Mouse (Mus musculus) megakaryocyte, embryonic 14.5 days (primary cell): ENCODE measurements around the gene Ski. TPM values are rescaled to one million over a fixed set of nuclear protein-coding genes. Genes with fewer than 3 reads are reported as not detected.

ENCODE experiments used
- H3K27me3 ChIP-seq: replicated peaks from 2 replicates; pipeline ENCODE3; 2012; ENCODE audit warnings: inconsistent platforms
- H3K36me3 ChIP-seq: replicated peaks from 2 replicates; pipeline ENCODE3; 2012; ENCODE audit warnings: low read length, inconsistent platforms, mixed read lengths
- H3K4me1 ChIP-seq: 2 replicates; pipeline ENCODE4 v1.6.1; 2012; ENCODE audit warnings: inconsistent platforms
- H3K4me3 ChIP-seq: replicated peaks from 2 replicates; pipeline ENCODE3; 2012; ENCODE audit warnings: moderate library complexity, mild to moderate bottlenecking, inconsistent platforms
- H3K9me3 ChIP-seq: 2 replicates; pipeline ENCODE4 v1.6.1; 2012; ENCODE audit warnings: inconsistent platforms
- FLI1 ChIP-seq: IDR thresholded peaks from 2 replicates; pipeline ENCODE4 v1.6.1; 2012; ENCODE audit warnings: low read length, inconsistent platforms, mixed read lengths
- GATA1 ChIP-seq: IDR thresholded peaks from 3 replicates; pipeline ENCODE4 v1.6.1; 2012; ENCODE audit warnings: mixed read lengths, low read length, inconsistent platforms, borderline replicate concordance
- polyA plus RNA-seq: library from polyadenylated mRNA; stranded (reverse); fragments of >175 nt; gene quantifications from 2 replicates; pipeline ENCODE4 v1.2.3, GENCODE M21; 2012; ENCODE audit warnings: low replicate concordance; ENCODE audit not compliant: insufficient read depth

Gene Ski
- polyA plus RNA-seq, 1 experiment: 31.5 TPM

DNA sequence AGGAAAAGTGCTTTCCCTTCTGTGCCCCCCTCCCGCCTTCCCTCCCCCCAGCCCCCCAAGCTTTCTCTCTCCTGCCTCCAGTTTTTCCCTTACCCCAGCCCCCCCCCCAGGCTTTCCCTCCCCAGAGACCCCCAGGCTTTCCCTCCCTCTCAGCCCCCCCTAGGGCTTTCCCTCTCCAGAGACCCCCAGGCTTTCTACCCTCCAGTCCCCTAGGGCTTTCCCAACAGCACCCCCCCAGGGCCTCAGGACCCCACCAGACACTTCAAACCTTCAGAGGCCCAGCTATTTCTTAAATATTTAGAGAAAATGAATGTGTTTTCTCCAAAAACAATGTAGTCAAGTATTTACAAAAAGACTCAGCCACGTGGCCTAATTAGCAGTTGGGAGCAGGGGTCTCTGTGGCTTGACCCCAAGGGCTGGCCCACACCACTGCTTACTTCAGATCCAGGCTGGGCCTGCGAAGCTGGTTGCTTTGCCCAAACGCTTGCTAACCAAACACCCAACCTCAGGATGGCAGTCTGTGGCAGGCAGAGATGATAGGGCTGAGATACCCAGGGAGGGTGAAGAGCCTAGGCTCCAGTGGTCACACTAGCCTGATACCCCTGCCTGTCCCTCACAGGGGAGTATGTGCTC, 77.7 kb downstream of the Ski start:
- no peak for TF ChIP-seq FLI1
- TF ChIP-seq GATA1: no peak
- Histone ChIP-seq H3K9me3 (no peaks in the 10 kb centered on the region), H3K4me1 (peaks cover 74% of the 10 kb centered on the region), H3K4me3 (peak overlapping the region; percentile 15), H3K27me3 (peaks cover 13% of the 10 kb centered on the region), H3K36me3 (no peaks in the 10 kb centered on the region)

DNA sequence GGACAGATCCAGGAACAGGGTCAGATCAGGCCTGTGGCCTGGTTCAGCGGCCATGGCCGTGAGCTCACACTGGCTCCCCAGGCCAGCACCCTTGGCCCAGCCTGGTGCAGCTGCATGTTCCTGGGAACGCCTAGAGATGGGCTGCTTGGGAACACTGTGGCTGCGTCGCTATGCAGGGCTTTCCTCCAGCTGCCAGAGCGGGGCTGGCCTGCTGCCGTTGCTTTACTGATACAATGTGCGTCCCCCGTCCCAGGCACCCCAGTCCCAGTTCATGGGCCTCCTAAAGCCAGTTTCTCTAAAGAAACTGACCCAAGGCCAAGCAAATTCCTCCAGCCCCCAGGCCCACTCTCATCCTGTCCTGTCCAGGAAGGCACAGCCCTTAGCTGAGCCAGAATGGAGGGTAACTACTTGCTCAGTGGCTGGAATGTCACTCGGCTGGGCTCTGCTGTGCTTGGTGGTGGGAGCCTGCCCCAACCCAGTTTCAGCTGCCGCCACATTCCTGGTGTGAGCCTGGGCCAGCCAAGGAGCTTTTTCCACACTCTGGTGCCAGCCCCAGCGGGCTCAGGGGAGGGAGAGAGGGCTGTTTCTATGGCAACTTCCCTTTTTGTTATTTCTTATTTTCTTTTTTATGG, 78.4 kb downstream of the Ski start:
- no peaks in the 10 kb centered on the region for H3K36me3 ChIP-seq
- H3K4me1 ChIP-seq: peaks cover 68% of the 10 kb centered on the region
- peaks cover 13% of the 10 kb centered on the region for H3K27me3 ChIP-seq
- H3K9me3 ChIP-seq: no peaks in the 10 kb centered on the region
- no peak overlapping the region for H3K4me3 ChIP-seq
- TF ChIP-seq GATA1 (no peak), FLI1 (no peak)

DNA sequence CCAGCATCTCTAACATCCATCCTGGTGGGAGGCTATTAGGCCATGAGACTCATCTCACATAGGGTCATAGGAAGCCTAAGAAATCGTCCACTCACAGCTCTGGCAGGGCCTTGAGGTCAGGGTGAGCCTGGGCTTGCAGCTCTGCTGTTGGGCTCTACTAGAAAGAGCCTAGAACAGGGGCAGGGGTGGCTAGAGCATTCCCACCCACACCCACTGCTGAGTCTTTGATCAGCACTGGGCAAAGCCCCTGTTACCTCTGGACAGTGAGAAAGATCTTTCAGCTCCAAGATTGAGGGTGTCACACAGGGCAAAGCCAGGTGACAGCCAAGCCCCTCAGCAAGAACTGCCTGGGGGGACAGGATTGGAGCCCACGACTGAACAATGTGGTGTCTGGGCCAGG, 79.0 kb downstream of the Ski start:
- no peaks in the 10 kb centered on the region for H3K9me3 ChIP-seq
- H3K4me1 ChIP-seq: peaks cover 62% of the 10 kb centered on the region
- no peaks in the 10 kb centered on the region for H3K36me3 ChIP-seq
- TF ChIP-seq FLI1: no peak
- TF ChIP-seq GATA1: no peak
- H3K4me3 ChIP-seq: no peak overlapping the region
- peaks cover 10% of the 10 kb centered on the region for H3K27me3 ChIP-seq

DNA sequence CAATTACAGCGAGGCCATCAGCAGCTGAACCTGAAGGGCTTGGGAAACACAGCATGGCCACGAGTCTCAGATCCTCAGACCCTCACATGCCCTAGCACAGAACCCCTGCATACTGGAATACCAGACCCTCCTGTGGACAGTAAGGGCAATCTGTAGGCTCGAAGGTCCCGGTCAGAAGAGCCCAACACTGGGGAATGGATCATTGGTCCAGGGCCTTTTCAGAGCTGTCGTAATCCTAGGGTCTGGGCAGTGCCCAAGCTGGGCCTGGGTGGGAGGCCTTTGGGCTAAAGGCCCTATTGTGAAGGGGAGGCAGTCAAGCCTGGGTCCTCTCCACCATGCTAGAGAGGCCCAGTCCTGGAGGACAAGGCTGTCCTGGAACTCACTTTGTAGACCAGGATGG, 79.6 kb downstream of the Ski start:
- no peaks in the 10 kb centered on the region for H3K36me3 ChIP-seq
- H3K9me3 ChIP-seq: no peaks in the 10 kb centered on the region
- peaks cover 56% of the 10 kb centered on the region for H3K4me1 ChIP-seq
- H3K27me3 ChIP-seq: peaks cover 10% of the 10 kb centered on the region
- TF ChIP-seq FLI1 (no peak), GATA1 (no peak)
- H3K4me3 ChIP-seq: no peak overlapping the region

DNA sequence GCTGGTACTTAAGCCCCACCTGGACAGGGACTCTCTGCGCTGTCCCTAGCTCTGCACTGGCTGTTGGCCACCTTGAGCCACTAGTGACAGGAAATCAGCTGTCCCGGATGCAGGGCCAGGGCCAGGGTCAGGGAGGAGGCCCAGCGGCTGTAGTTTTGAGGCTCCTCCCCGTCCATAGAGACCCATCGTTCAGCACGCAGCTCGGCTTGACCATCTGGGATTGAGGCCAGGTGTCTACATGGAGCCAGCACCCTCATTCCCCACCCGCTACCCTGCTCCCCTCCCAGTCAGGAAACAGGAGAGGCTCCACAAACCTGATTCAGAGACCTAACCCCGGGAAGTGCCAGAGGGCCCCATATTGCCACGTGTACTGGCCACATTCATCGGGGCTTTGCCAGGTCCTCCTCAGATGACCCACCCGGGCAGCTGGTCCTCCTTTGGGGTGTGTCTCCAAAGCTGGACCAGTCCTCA, 81.6 kb downstream of the Ski start:
- Histone ChIP-seq H3K36me3 (no peaks in the 10 kb centered on the region), H3K9me3 (peaks cover 5% of the 10 kb centered on the region), H3K4me1 (peaks cover 48% of the 10 kb centered on the region), H3K27me3 (peaks cover 20% of the 10 kb centered on the region), H3K4me3 (no peak overlapping the region)
- no peak for TF ChIP-seq FLI1
- no peak for TF ChIP-seq GATA1

DNA sequence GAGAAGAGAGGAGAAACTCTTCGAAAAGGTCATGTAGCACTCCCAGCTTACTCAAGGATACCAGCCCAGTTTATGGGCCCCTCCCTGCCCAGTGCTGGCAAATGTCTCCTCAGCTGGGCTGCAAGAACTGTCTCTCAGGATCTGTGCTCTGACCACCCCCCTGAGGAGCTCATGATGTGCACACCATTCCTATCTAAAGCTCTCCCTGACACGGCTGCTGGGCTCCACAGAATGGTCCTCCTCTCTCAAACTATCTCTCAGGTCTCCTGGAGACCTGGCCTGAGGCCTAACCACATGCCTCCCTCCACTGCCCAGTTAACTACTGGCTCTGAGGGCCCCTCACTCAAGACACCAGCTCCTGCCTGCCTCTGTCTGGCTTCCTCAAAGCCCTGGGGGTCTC, 82.2 kb downstream of the Ski start:
- TF ChIP-seq GATA1: no peak
- no peak for TF ChIP-seq FLI1
- Histone ChIP-seq H3K36me3 (no peaks in the 10 kb centered on the region), H3K9me3 (peaks cover 8% of the 10 kb centered on the region), H3K4me1 (peaks cover 48% of the 10 kb centered on the region), H3K27me3 (peaks cover 26% of the 10 kb centered on the region), H3K4me3 (no peak overlapping the region)

DNA sequence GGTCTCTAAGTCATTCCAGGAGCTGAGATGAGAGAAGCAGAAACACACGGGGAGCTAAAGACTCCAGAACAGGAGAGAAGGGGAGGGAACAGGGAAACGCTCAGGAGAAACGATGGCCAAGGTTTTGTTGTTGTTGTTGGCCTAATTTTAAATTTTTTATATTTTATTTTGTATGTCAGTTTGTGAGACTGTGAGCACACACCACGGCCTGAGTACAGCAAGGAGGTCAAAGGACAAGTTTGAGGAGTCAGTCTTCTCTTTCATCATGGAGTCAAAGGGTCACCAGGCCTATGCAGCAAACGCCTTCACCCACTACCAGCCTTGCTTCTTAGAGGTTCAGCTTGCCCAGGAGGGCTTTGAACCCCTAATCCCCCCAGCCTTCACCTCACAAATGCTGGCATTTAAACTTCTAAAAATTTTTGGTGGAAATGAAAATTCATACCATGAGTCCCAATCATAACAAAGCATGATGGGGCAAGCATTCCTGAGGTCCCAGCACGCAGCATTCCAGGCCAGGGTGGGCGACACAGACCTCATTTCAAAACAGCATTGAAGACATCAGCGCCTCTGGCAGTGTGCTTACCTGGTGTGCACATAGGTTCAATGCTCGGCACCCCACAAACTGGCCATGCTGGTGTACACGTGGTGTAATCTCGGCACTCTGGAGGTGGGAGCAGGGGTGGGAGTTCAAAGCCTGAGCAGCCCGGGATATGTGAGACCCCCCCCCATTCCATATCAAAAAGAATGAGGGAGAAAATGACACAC, 82.9 kb downstream of the Ski start:
- no peak overlapping the region for H3K4me3 ChIP-seq
- H3K36me3 ChIP-seq: no peaks in the 10 kb centered on the region
- H3K4me1 ChIP-seq: peaks cover 46% of the 10 kb centered on the region
- peaks cover 33% of the 10 kb centered on the region for H3K27me3 ChIP-seq
- peaks cover 8% of the 10 kb centered on the region for H3K9me3 ChIP-seq
- TF ChIP-seq GATA1: no peak
- no peak for TF ChIP-seq FLI1

DNA sequence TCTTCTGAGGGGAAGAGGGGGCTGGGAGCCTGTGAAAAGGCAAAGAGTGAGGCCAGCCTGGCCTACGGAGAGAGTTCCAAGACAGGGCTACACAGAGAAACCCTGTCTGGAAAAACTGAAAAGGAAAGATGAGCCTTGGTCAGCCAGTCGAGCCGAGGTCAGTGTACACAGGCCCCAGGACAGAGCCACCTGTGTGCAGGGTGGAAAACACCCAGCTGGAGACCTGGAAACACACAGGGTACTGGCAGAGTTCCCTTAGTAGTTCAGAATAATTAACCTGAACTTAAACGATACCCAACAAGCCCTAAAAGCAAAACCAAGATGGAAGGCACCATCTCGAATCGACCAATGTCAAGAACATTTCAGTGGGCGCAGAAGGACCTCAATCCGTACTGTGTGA, 83.9 kb downstream of the Ski start:
- H3K27me3 ChIP-seq: peaks cover 38% of the 10 kb centered on the region
- peaks cover 8% of the 10 kb centered on the region for H3K9me3 ChIP-seq
- TF ChIP-seq GATA1 (no peak), FLI1 (no peak)
- no peak overlapping the region for H3K4me3 ChIP-seq
- peaks cover 38% of the 10 kb centered on the region for H3K4me1 ChIP-seq
- H3K36me3 ChIP-seq: no peaks in the 10 kb centered on the region

DNA sequence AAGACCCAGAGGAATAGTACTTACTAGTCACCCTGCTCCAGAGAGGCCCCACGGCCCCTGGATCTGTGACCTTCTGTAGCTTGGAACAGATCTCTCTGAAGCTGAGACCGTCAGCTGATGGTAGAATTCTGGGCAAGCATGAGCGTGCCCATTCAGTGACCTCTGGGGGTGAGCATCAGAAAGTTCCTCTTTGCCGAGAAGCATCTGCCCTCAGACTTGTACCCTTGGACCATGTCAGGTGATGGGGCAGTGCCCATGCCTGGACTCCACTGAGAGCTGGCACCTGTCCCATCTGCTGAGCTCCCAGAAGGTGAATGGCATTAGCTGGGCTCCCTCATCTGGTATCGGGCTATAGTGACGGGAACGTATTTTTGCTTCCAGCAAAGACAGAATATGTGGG, 84.5 kb downstream of the Ski start:
- Histone ChIP-seq H3K9me3 (peaks cover 8% of the 10 kb centered on the region), H3K27me3 (peaks cover 41% of the 10 kb centered on the region)
- TF ChIP-seq FLI1 (no peak), GATA1 (no peak)

DNA sequence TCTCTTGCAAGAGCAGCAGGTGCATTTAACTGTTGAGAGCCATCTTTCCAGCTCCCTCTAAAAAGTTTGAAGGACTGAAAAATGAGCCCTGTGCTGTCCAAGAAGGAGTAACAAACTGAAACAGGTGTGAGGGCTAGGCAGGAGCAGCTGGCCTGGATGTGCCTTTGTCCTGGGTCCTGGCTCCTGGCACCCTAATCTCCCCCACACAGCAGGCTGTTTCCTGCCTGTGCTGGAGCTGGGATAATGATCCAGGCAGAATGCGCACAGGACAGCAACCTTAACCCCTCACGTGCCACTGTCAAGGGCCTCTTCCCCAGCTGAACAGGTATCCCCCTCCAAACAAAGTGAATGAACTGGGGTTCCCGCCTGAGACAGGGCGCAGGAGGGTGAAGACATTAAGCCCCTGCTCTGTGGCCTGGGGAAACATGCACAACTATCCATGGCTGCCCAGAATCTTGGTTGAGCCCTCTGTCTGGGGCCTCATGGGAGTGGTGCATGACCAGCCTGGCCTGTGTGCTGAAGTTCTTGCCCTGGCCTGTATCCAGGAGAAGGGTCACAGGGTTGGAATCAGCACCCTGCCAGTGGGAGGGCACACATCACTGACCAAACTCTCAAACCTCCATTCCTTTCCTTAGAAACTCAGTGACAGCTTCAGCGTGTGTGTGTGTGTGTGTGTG, 86.3 kb downstream of the Ski start:
- peaks cover 8% of the 10 kb centered on the region for H3K9me3 ChIP-seq
- peaks cover 47% of the 10 kb centered on the region for H3K27me3 ChIP-seq
- peak overlapping the region; percentile 6 for H3K4me3 ChIP-seq
- H3K36me3 ChIP-seq: no peaks in the 10 kb centered on the region
- H3K4me1 ChIP-seq: peaks cover 46% of the 10 kb centered on the region
- TF ChIP-seq FLI1 (no peak), GATA1 (no peak)

More for the DNA sequence above, 84.5 kb downstream of the Ski start:
- no peak overlapping the region for H3K4me3 ChIP-seq
- H3K36me3 ChIP-seq: no peaks in the 10 kb centered on the region
- H3K4me1 ChIP-seq: peaks cover 43% of the 10 kb centered on the region
